Mouse (Mus musculus) testis, adult 2 months (tissue): ENCODE measurements around the gene Telo2. TPM values are rescaled to one million over a fixed set of nuclear protein-coding genes. Genes with fewer than 3 reads are reported as not detected.
A peak's percentile ranks its signal among the peaks of the same experiment; 100 is the strongest.

Source experiments
- H3K27ac ChIP-seq: fragments of 200-500 bp; 2 replicates; pipeline ENCODE4 v1.5.1; 2012; ENCODE audit warnings: low read depth, low read length; ENCODE audit not compliant: control insufficient read depth, insufficient read depth
- H3K27me3 ChIP-seq: fragments of 200-500 bp; 2 replicates; pipeline ENCODE4 v1.6.1; 2012; ENCODE audit warnings: mild to moderate bottlenecking, low read length, moderate library complexity; ENCODE audit not compliant: control insufficient read depth, insufficient read depth
- H3K36me3 ChIP-seq: fragments of 200-500 bp; 2 replicates; pipeline ENCODE4 v1.6.1; 2012; ENCODE audit warnings: mild to moderate bottlenecking, low read length; ENCODE audit not compliant: control insufficient read depth, insufficient read depth
- H3K4me1 ChIP-seq: fragments of 200-500 bp; 2 replicates; pipeline ENCODE4 v1.6.1; 2012; ENCODE audit warnings: low read length; ENCODE audit not compliant: control insufficient read depth, insufficient read depth
- H3K4me3 ChIP-seq: fragments of 200-500 bp; 2 replicates; pipeline ENCODE4 v1.5.1; 2012; ENCODE audit warnings: low read depth, mild to moderate bottlenecking, low read length, moderate library complexity, mixed read lengths; ENCODE audit not compliant: control insufficient read depth
- CTCF ChIP-seq: fragments of 200-500 bp; IDR thresholded peaks from 2 replicates; pipeline ENCODE4 v1.5.1; 2012; ENCODE audit warnings: low read depth, mild to moderate bottlenecking, inconsistent platforms, low read length, moderate library complexity; ENCODE audit not compliant: control insufficient read depth, insufficient read depth, insufficient replicate concordance
- POLR2A ChIP-seq: fragments of 200-500 bp; IDR thresholded peaks from 2 replicates; pipeline ENCODE4 v1.6.1; 2012; ENCODE audit warnings: low read depth, mild to moderate bottlenecking, inconsistent platforms, low read length, moderate library complexity; ENCODE audit not compliant: control insufficient read depth
- polyA plus RNA-seq: library from polyadenylated mRNA; depleted of rRNA; stranded (reverse); fragments of >200 nt; gene quantifications from 2 replicates; pipeline ENCODE4 v1.2.3, GENCODE M21; 2012

Gene Telo2
- polyA plus RNA-seq, 1 experiment = 5.4 TPM

DNA sequence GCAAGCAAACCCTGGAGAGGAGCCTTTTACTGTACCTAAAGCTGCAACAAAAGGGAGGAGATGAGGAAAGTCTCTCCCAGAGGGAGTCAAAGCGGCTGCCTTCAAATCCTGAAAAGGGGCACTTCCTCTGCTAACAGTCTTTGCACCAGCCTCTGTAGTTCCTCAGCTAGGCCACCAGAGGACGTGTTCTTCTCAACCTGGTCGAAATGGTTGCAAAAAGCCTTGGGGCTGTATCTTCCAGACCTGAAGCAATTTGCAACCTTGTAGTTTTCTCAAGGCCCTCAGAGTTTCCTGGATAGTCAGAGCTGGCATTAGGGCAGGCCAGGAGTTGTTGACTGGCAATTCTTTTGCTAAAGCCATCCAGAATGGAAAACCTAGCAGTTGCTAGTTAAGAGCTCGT, 1.5 kb upstream of the Telo2 start:
- Histone ChIP-seq H3K36me3 (no peaks in the 10 kb centered on the region), H3K4me1 (peaks cover 10% of the 10 kb centered on the region), H3K27me3 (no peaks in the 10 kb centered on the region), H3K4me3 (no peak overlapping the region), H3K27ac (no peak overlapping the region; the same call in 1 of the 2 replicates)
- TF ChIP-seq CTCF = peak; percentile 49; the same call in 1 of the 2 replicates
- TF ChIP-seq POLR2A = no peak

- no peaks in the 10 kb centered on the region for H3K36me3 ChIP-seq
- no peaks in the 10 kb centered on the region for H3K27me3 ChIP-seq
- peak overlapping the region; percentile 89 for H3K27ac ChIP-seq
- peaks cover 10% of the 10 kb centered on the region for H3K4me1 ChIP-seq
- no peak for TF ChIP-seq POLR2A
- no peak for TF ChIP-seq CTCF
- H3K4me3 ChIP-seq = peak overlapping the region; percentile 89
Measured at GRCm38 (mm10) chr17:25114908-25115645, 690 bp downstream of the Telo2 start.

- no peaks in the 10 kb centered on the region for H3K36me3 ChIP-seq
- no peak overlapping the region for H3K4me3 ChIP-seq
- H3K27me3 ChIP-seq = no peaks in the 10 kb centered on the region
- peaks cover 10% of the 10 kb centered on the region for H3K4me1 ChIP-seq
- TF ChIP-seq POLR2A (no peak), CTCF (no peak)
- no peak overlapping the region for H3K27ac ChIP-seq
Measured at GRCm38 (mm10) chr17:25112423-25112810, 3.4 kb downstream of the Telo2 start.

DNA sequence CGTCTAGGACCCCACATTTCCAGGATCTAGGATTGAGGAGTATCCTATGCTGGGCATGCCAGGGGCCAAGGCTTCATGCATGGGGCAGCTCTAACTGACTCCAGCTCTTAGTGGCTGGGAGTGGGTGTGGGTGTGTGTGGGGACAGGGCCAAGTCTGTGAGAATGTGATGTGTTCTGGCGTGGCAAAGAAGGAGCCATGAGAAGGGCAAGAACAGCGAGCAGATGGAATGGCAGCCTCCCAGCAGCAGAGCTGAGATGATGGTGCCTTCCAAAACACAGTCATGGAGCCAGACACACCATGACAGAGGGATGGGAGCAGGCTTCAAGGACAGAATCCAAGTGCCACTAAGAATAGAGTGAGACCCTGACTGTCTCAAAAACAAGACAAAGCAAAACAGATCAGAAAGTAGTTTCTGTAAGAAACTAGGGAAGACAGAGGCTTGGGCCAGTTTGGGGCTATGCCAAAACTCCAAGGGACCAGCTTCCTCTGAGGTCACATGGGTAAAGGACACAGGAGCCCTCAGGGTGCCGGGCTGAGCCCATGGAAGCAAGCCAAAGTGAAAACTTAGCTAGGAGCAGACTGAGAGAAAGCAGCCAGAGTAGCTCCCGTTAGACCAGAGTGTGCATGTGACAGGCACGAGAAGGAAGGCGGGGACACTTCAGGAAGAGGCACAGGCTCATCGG, 3.9 kb downstream of the Telo2 start:
- Histone ChIP-seq H3K27ac (no peak overlapping the region), H3K4me3 (no peak overlapping the region), H3K4me1 (peaks cover 10% of the 10 kb centered on the region), H3K36me3 (no peaks in the 10 kb centered on the region), H3K27me3 (no peaks in the 10 kb centered on the region)
- no peak for TF ChIP-seq POLR2A
- no peak for TF ChIP-seq CTCF

DNA sequence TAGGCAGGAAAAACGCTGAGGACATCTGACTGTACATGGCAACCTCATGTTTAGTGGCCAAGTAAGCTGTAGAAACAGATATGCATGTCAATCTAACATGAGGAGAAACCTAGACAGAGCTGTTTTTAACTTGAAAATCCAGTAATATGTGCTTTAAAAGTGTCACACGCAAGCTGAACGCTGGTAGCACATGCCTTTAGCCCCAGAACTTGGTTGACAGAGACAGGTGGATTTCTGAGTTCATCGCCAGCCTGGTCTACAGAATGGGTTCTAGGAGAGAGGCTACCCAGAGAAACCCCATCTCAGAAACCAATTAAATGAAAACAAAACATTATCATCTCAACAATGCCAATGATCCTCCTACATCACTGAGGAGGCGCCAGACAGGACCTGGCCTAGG, 4.5 kb downstream of the Telo2 start:
- Histone ChIP-seq H3K36me3 (no peaks in the 10 kb centered on the region), H3K27me3 (no peaks in the 10 kb centered on the region), H3K27ac (no peak overlapping the region), H3K4me3 (no peak overlapping the region), H3K4me1 (peaks cover 10% of the 10 kb centered on the region)
- TF ChIP-seq POLR2A = no peak
- TF ChIP-seq CTCF = no peak

DNA sequence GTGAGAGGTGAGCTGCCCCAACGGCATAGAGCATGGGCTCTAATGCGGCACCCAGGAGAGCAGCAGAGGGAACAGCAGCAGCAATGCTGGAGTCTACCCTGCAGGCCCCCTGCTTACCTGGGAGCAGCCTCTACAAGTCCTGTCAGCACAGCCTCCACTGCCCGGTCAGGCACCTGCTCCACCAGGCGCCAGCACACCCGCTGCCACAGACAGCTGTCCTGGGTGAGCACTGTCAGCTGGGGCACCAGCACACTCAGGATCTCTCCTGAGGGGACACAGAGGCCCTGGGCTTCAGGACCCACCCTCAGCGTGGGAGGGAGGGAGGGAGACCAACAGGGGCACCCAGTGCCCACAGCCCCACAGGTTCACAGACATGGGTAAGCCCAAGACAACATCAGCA, 5.2 kb downstream of the Telo2 start:
- no peaks in the 10 kb centered on the region for H3K36me3 ChIP-seq
- H3K4me3 ChIP-seq = no peak overlapping the region
- no peak overlapping the region for H3K27ac ChIP-seq
- no peaks in the 10 kb centered on the region for H3K27me3 ChIP-seq
- TF ChIP-seq POLR2A = no peak
- no peak for TF ChIP-seq CTCF
- H3K4me1 ChIP-seq = peaks cover 10% of the 10 kb centered on the region

DNA sequence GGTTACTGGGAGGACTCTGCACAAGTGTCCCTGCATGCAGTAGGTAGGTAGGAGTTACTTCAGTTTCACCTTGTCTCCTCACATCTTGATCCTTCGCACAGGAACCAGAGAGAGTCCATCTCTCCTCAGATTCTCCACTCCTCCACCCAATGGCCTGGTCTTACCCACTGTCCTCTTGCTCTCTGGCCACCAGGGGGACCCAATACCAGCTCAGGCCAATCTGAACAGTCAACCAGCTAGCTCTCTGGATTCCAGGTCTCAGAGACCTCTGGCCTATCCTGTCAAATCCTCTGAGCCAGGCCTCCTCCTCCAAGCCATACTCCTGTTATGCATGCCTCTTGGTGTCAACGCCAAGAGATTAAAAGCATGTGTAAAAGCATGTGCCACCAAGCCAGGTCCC, 6.2 kb downstream of the Telo2 start:
- H3K36me3 ChIP-seq = no peaks in the 10 kb centered on the region
- TF ChIP-seq POLR2A (no peak), CTCF (peak; percentile 47; the same call in 1 of the 2 replicates)
- H3K27ac ChIP-seq = no peak overlapping the region
- no peaks in the 10 kb centered on the region for H3K27me3 ChIP-seq
- no peaks in the 10 kb centered on the region for H3K4me1 ChIP-seq
- H3K4me3 ChIP-seq = no peak overlapping the region
